Mouse (Mus musculus) lung, postnatal 0 days (tissue): Measurements from ENCODE around the gene Lmln.

ENCODE experiments used
- CTCF ChIP-seq: IDR thresholded peaks from 2 replicates; pipeline ENCODE4 v1.5.1; 2016; ENCODE audit warnings: antibody characterized with exemption, mild to moderate bottlenecking
- EP300 ChIP-seq: IDR thresholded peaks from 2 replicates; pipeline ENCODE4 v1.6.1; 2016; ENCODE audit warnings: antibody characterized with exemption, mild to moderate bottlenecking, control low read depth

DNA sequence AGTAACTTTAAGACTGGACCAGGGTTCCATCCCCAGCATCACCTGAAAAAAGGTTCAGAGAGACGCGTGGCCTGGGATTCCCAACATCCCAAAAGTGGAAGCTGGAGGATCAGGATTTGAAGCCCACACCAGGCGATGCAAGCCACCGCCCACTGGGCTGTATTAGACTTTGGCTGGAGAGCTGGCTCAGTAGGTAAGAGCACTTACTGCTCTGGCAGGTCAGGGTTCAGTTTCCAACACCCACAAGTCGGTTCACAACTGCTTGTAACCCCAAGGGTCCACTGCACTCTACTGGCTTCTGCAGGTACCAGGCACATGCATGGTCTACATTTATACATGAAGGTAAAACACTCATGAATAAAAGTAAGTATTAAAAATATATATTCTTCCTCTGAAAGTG, 48.5 kb upstream of the Lmln start:
- TF ChIP-seq CTCF (no peak), EP300 (no peak)
